Mouse (Mus musculus) MEL (cell line): Measurements from ENCODE around the gene Ccdc187. TPM values are rescaled to one million over a fixed set of nuclear protein-coding genes. Genes with fewer than 3 reads are reported as not detected.

Source experiments
- DNase-seq: peaks from one replicate; pipeline ENCODE4 v3.0.0; 2011; ENCODE audit warnings: low read depth, low spot score
- H3K27ac ChIP-seq: 2 replicates; pipeline ENCODE4 v1.5.1; 2012; ENCODE audit warnings: low read depth, mild to moderate bottlenecking, control low read depth, low read length, moderate library complexity; ENCODE audit not compliant: control insufficient read depth
- H3K27me3 ChIP-seq, 2 experiments: fragments of 150-350 bp in 1 of 2; sonication (generic) in 1 of 2; 2 replicates each; pipeline ENCODE4 v1.6.1; 2012; ENCODE audit warnings: low read length in 2 of 2, mild to moderate bottlenecking in 2 of 2, improper control_type of control experiment in 1 of 2, moderate library complexity in 1 of 2; ENCODE audit not compliant: insufficient read depth in 2 of 2, control insufficient read depth in 1 of 2
- H3K36me3 ChIP-seq, 2 experiments: 2 replicates each; pipeline ENCODE4 v1.6.1; 2012 to 2014; ENCODE audit warnings: low read length in 2 of 2, improper control_type of control experiment in 1 of 2, inconsistent platforms in 1 of 2, mild to moderate bottlenecking in 1 of 2; ENCODE audit not compliant: insufficient read depth in 2 of 2, control insufficient read depth in 1 of 2
- H3K4me1 ChIP-seq, 2 experiments: fragments of 150-350 bp in 1 of 2; sonication (generic) in 1 of 2; 2 replicates each; pipeline ENCODE4 v1.6.1; 2012; ENCODE audit warnings: low read length in 2 of 2, improper control_type of control experiment in 1 of 2, mild to moderate bottlenecking in 1 of 2; ENCODE audit not compliant: insufficient read depth in 2 of 2, control insufficient read depth in 1 of 2
- H3K4me3 ChIP-seq, 2 experiments: fragments of 150-350 bp in 1 of 2; sonication (generic) in 1 of 2; 2 replicates each; pipeline ENCODE4 v1.5.1; 2012; ENCODE audit warnings: low read depth in 2 of 2, low read length in 2 of 2, mild to moderate bottlenecking in 2 of 2, moderate library complexity in 2 of 2, control low read depth in 1 of 2, improper control_type of control experiment in 1 of 2; ENCODE audit not compliant: control insufficient read depth in 1 of 2, insufficient read depth in 1 of 2
- H3K79me2 ChIP-seq: 2 replicates; pipeline ENCODE4 v1.6.1; 2012; ENCODE audit warnings: mild to moderate bottlenecking, low read length, moderate library complexity; ENCODE audit not compliant: control insufficient read depth, poor library complexity, insufficient read depth
- H3K9ac ChIP-seq: 2 replicates; pipeline ENCODE4 v1.6.1; 2012; ENCODE audit warnings: low read depth, mild to moderate bottlenecking, control low read depth, low read length, moderate library complexity; ENCODE audit not compliant: control insufficient read depth, poor library complexity, severe bottlenecking
- H3K9me3 ChIP-seq: fragments of 150-350 bp; sonication (generic); replicated peaks from 2 replicates; pipeline ENCODE4 v1.6.1; 2012; ENCODE audit warnings: mild to moderate bottlenecking, low read length, improper control_type of control experiment, moderate library complexity; ENCODE audit not compliant: insufficient read depth
- MXI1 ChIP-seq: IDR thresholded peaks from 2 replicates; pipeline ENCODE4 v1.6.1; 2011; ENCODE audit warnings: mild to moderate bottlenecking, low read depth, low read length, improper control_type of control experiment
- POLR2A ChIP-seq, 2 experiments: IDR thresholded peaks; 2 replicates each; pipeline ENCODE4 v1.6.1; 2011 to 2012; ENCODE audit warnings: low read length in 2 of 2, mild to moderate bottlenecking in 2 of 2, control low read depth in 1 of 2, improper control_type of control experiment in 1 of 2, low read depth in 1 of 2, moderate library complexity in 1 of 2; ENCODE audit not compliant: control insufficient read depth in 1 of 2, insufficient read depth in 1 of 2, poor library complexity in 1 of 2
- RCOR1 ChIP-seq: IDR thresholded peaks from 2 replicates; pipeline ENCODE4 v1.6.1; 2012; ENCODE audit warnings: low read depth, mild to moderate bottlenecking, inconsistent platforms, low read length, improper control_type of control experiment
- polyA plus RNA-seq, 2 experiments: library from polyadenylated mRNA; stranded (reverse) in 1 of 2; unstranded in 1 of 2; fragments of >175 nt in 1 of 2; fragments of >200 nt in 1 of 2; gene quantifications; 2 replicates each; pipeline versions ENCODE4 v1.2.1 to v1.2.4; 2012; ENCODE audit warnings: low replicate concordance in 2 of 2, low read depth in 1 of 2; ENCODE audit not compliant: insufficient read length in 2 of 2, insufficient read depth in 1 of 2, missing spikeins in 1 of 2
- total RNA-seq: library from RNA; depleted of rRNA; stranded (reverse); fragments of 300-350 nt; gene quantifications from 2 replicates; pipeline ENCODE4 v1.2.3, GENCODE M21; 2012; rRNA removed

Gene Ccdc187
- total and polyA plus RNA-seq, 3 experiments, result not detected

DNA sequence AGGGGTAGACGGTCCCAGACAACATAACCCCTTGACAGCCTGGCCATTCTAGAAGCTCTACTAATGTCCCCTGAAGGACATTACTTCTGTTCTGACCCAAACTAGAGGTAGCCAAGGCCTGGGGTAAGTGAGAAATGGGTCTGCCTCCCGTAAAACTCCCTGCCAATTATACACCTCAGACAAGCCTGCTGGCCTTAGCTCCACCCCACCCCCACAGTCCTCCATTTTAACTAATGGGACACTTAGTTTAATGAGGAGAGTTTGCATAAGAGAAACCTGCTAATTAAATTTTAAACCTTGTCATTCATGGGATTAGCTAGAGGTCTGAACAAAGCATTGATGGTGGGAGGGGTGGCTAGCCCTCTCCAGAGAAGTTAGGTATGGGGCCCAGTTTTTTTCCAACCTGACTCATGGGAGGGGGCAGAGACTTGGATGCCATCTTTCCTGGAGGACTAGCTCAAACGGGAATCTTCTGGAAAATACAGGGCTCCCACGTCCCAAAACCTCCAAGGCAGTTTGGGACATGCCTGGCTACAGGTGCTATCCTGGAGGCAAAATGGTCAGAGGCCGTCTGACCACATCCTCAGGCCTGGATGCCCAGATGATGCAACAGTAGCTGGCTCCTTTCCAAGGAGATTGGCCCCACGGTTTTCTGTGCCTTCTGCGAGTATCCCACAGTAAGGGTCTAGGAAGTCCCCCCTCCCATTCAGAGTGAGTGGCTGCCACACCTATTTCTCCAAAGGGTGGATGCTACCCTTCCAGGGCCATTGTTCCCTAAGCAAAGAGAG is 99.6 kb downstream of the Ccdc187 start:
- no peak overlapping the region for H3K9ac ChIP-seq
- no peaks in the 10 kb centered on the region for H3K4me1 ChIP-seq
- H3K27ac ChIP-seq, result no peak overlapping the region
- no peaks in the 10 kb centered on the region for H3K79me2 ChIP-seq
- H3K4me3 ChIP-seq, result no peak overlapping the region
- no peaks in the 10 kb centered on the region for H3K36me3 ChIP-seq
- no peak for TF ChIP-seq MXI1
- TF ChIP-seq POLR2A (IDR thresholded peaks at IDR 0.05; ENCODE audit: control insufficient read depth in 1 of 2, insufficient read depth in 1 of 2, low read depth in 1 of 2, low read length in 2 of 2, poor library complexity in 1 of 2), result no peak
- no peak for TF ChIP-seq RCOR1
- DNase-seq, result no peak
- no peaks in the 10 kb centered on the region; a peak in 2 of 4 replicates for H3K27me3 ChIP-seq
- H3K9me3 ChIP-seq, result no peaks in the 10 kb centered on the region

Other genes starting within 250 kb of the Ccdc187 start
- 0.03 and 0.19 TPM in 2 replicates for gene Nacc2, start 171.3 kb downstream of the Ccdc187 start, total RNA-seq
- 1 to 10 TPM in 1 of 2 experiments, not detected in 1; 1.7 TPM for gene Nacc2, start 171.3 kb downstream of the Ccdc187 start, polyA plus RNA-seq
- not detected in 2 replicates for gene Lhx3, start 86.3 kb downstream of the Ccdc187 start, total RNA-seq
- gene Lhx3, start 86.3 kb downstream of the Ccdc187 start, polyA plus RNA-seq, result not detected
- 13.4 and 17.0 TPM in 2 replicates for gene Qsox2, start 57.0 kb downstream of the Ccdc187 start, total RNA-seq
- 10 to 100 TPM in 1 of 2 experiments, not detected in 1; 12.1 TPM for gene Qsox2, start 57.0 kb downstream of the Ccdc187 start, polyA plus RNA-seq
- 1.4 and 1.7 TPM in 2 replicates for gene Gpsm1, start 21.0 kb upstream of the Ccdc187 start, total RNA-seq
- 1 to 10 TPM in 1 of 2 experiments, not detected in 1; 6.9 TPM for gene Gpsm1, start 21.0 kb upstream of the Ccdc187 start, polyA plus RNA-seq
- 17.4 and 21.8 TPM in 2 replicates for gene Dnlz, start 57.6 kb upstream of the Ccdc187 start, total RNA-seq
- gene Dnlz, start 57.6 kb upstream of the Ccdc187 start, polyA plus RNA-seq, result 10 to 100 TPM in 1 of 2 experiments, not detected in 1; 27.7 TPM
- gene Card9, start 66.4 kb upstream of the Ccdc187 start, total RNA-seq, result 0.16 and 0.35 TPM in 2 replicates
- gene Card9, start 66.4 kb upstream of the Ccdc187 start, polyA plus RNA-seq, result under 1 TPM in 1 of 2 experiments, not detected in 1; 0.72 TPM
- 40.3 and 49.3 TPM in 2 replicates for gene Snapc4, start 86.1 kb upstream of the Ccdc187 start, total RNA-seq
- gene Snapc4, start 86.1 kb upstream of the Ccdc187 start, polyA plus RNA-seq, result 10 to 100 TPM in 1 of 2 experiments, not detected in 1; 57.6 TPM
- 51.7 and 63.6 TPM in 2 replicates for gene Entr1, start 94.8 kb upstream of the Ccdc187 start, total RNA-seq
- 10 to 100 TPM in 1 of 2 experiments, not detected in 1; 71.1 TPM for gene Entr1, start 94.8 kb upstream of the Ccdc187 start, polyA plus RNA-seq
- gene Pmpca, start 94.8 kb upstream of the Ccdc187 start, total RNA-seq, result 87.6 and 96.5 TPM in 2 replicates
- 100 to 1,000 TPM in 1 of 2 experiments, 10 to 100 TPM in 1; 46.4 to 166 TPM for gene Pmpca, start 94.8 kb upstream of the Ccdc187 start, polyA plus RNA-seq
- gene Inpp5e, start 114.6 kb upstream of the Ccdc187 start, total RNA-seq, result 9.6 and 11.2 TPM in 2 replicates
- 10 to 100 TPM in 1 of 2 experiments, not detected in 1; 17.5 TPM for gene Inpp5e, start 114.6 kb upstream of the Ccdc187 start, polyA plus RNA-seq
- gene Sec16a, start 150.7 kb upstream of the Ccdc187 start, total RNA-seq, result 20.3 and 21.4 TPM in 2 replicates
- gene Sec16a, start 150.7 kb upstream of the Ccdc187 start, polyA plus RNA-seq, result 10 to 100 TPM in 1 of 2 experiments, not detected in 1; 38.0 TPM
- gene Notch1, start 222.1 kb upstream of the Ccdc187 start, total RNA-seq, result 0.39 TPM in 1 of 2 replicates, not detected in the other
- gene Notch1, start 222.1 kb upstream of the Ccdc187 start, polyA plus RNA-seq, result under 1 TPM in 1 of 2 experiments, not detected in 1; 0.06 TPM